Comparison of ENCODE assay signal across 8 mouse cellular contexts in genomic region chr14:16574925-16575721, GRCm38 (mm10).
A peak's percentile ranks its signal among the peaks of the same experiment; 100 is the strongest.
DNase-seq lines count a peak whose midpoint lies in the region; ATAC-seq lines count a peak whose summit lies in the region.

No protein-coding gene starts in this region.

- peak overlapping the region; percentile 79 for H3K27ac ChIP-seq in hindbrain, embryonic 12.5 days
- peak overlapping the region; percentile 85 for H3K27ac ChIP-seq in lung, embryonic 16.5 days (ENCODE audit: low read length)

- peaks cover 11% of the 10 kb centered on the region for H3K4me1 ChIP-seq in hindbrain, embryonic 12.5 days
- H3K4me1 ChIP-seq in lung, embryonic 16.5 days (replicated peaks; ENCODE audit: control insufficient read depth, insufficient read depth, low read length) = peaks cover 16% of the 10 kb centered on the region

- DNase-seq in adrenal gland, adult 2 months = peak; percentile 94
- peak; percentile 84 for DNase-seq in gastrocnemius, adult 18-20 months (ENCODE audit: low spot score)
- peak; percentile 61 to 70 for DNase-seq in layer of hippocampus, postnatal 14 days (ENCODE audit: low spot score in 2 of 2)
- DNase-seq in ovary, postnatal 14 days (ENCODE audit: low spot score) = peak; percentile 66
- no peak for DNase-seq in T-cell, adult 2 months (ENCODE audit: low spot score)

- no peaks in the 10 kb centered on the region for H3K9me3 ChIP-seq in hindbrain, embryonic 12.5 days (replicated peaks)
- H3K9me3 ChIP-seq in lung, embryonic 16.5 days (ENCODE audit: control insufficient read depth, low read length) = no peaks in the 10 kb centered on the region

- under 1% methylated on average over 52 of the region's 52 CpGs for WGBS in hindbrain, embryonic 12.5 days
- under 1% methylated on average over 52 of the region's 52 CpGs for WGBS in lung, embryonic 16.5 days

- H3K4me2 ChIP-seq in hindbrain, embryonic 12.5 days (replicated peaks) = peak overlapping the region; percentile 87
- H3K4me2 ChIP-seq in lung, embryonic 16.5 days (ENCODE audit: low read depth, low read length) = peak overlapping the region; percentile 93

- peak overlapping the region; percentile 55 for H3K4me3 ChIP-seq in hindbrain, embryonic 12.5 days
- H3K4me3 ChIP-seq in lung, embryonic 16.5 days (ENCODE audit: low read length) = peak overlapping the region; percentile 72

- H3K36me3 ChIP-seq in hindbrain, embryonic 12.5 days = no peaks in the 10 kb centered on the region
- H3K36me3 ChIP-seq in lung, embryonic 16.5 days (ENCODE audit: control insufficient read depth, insufficient read depth, low read length) = no peaks in the 10 kb centered on the region

- peak overlapping the region; percentile 68 for H3K9ac ChIP-seq in hindbrain, embryonic 12.5 days
- H3K9ac ChIP-seq in lung, embryonic 16.5 days (ENCODE audit: low read length) = peak overlapping the region; percentile 80

- peaks cover 11% of the 10 kb centered on the region; the same call in 1 of the 2 replicates for H3K27me3 ChIP-seq in hindbrain, embryonic 12.5 days
- no peaks in the 10 kb centered on the region for H3K27me3 ChIP-seq in lung, embryonic 16.5 days (ENCODE audit: control insufficient read depth, insufficient read depth, low read depth, low read length)

- ATAC-seq in common myeloid progenitor, adult 5-6 weeks (replicated peaks; ENCODE audit: low read depth, poor library complexity, severe bottlenecking) = peak; percentile 85
- peak; percentile 94 for ATAC-seq in hindbrain, embryonic 12.5 days (ENCODE audit: low FRiP score)
- peak; percentile 94 for ATAC-seq in lung, embryonic 16.5 days (ENCODE audit: low read depth)
